In the genomic region with DNA sequence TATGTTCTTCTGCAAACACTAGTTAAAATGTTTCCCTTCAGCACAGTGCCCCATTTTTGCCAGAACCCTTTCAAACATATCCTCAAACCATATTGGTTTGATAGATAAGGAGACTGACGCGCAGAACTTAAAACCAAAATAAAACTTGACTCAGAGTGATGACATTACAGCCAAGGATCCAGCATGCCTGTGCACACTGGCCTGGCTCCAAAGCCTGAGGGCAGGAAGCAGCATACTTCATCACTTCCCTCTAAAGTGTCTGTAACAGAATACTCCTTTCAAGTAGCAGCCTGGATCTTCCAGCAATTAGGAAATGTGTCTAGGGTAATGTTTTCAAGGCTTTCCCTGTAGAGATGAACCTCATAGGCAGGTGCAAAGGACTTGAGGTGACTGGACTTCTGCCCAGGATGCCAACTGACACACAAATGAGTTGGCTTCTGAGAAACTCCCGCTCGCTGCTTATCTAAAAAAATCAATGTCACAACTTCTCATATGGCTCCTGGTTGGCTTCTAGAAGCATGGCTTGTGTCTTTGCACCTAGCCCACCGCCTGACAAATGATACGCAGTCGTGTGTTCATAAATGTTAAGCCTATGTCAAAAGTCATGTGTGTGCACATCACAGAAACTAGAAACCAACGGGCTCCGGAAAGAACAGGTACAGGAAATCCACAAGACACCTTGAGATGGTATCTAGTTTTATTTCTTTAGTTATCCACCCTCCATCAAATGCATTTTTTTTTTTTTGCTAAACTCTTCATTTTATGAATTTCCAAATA, we compare ENCODE assay signal across 9 mouse cellular contexts. TPM values are rescaled to one million over a fixed set of nuclear protein-coding genes. Genes with fewer than 3 reads are reported as not detected.
A peak's percentile ranks its signal among the peaks of the same experiment; 100 is the strongest.
DNase-seq lines count a peak whose midpoint lies in the region; ATAC-seq and TF ChIP-seq lines count a peak whose summit lies in the region.
"Had no signal": no experiment of that assay in that cellular context is flagged by ENCODE, and none has a peak within 500 bp of the region (broad histone marks: within the 10 kb centered on the region; RNA-seq: fewer than 3 reads in every experiment).

No protein-coding gene starts in this region.

- no peak overlapping the region for H3K4me3 ChIP-seq in thymus, adult 2 months (ENCODE audit: control insufficient read depth, insufficient read depth, low read length)
- no peak overlapping the region for H3K4me3 ChIP-seq in liver, embryonic 11.5 days (ENCODE audit: low read depth, low read length)
- no peak overlapping the region for H3K4me3 ChIP-seq in forebrain, postnatal 0 days (ENCODE audit: low read depth, low read length)
- H3K4me3 ChIP-seq: hindbrain, embryonic 15.5 days had no signal

- ATAC-seq in liver, embryonic 11.5 days (replicated peaks; ENCODE audit: low FRiP score) = peak; percentile 59; the same call in 1 of the 2 replicates
- ATAC-seq in forebrain, postnatal 0 days = no peak
- no peak for ATAC-seq in cerebellum, adult (ENCODE audit: insufficient number of reproducible peaks, low FRiP score, low TSS enrichment)

- DNase-seq in thymus, adult 2 months = peak; percentile 32
- DNase-seq in thymus, postnatal 4 days = no peak
- DNase-seq in heart, adult 18-20 months = peak; percentile 79 to 87
- DNase-seq in liver, embryonic 11.5 days (ENCODE audit: low spot score) = no peak
- DNase-seq in thymus, postnatal 25 days = peak; percentile 37
- DNase-seq in forebrain, postnatal 0 days = no peak
- no peak for DNase-seq in c-Kit-positive CD71-positive TER-119-positive erythroid progenitor cells, embryonic 14.5 days (ENCODE audit: low spot score)

- peaks cover 9% of the 10 kb centered on the region for H3K4me1 ChIP-seq in thymus, adult 2 months (replicated peaks; ENCODE audit: control insufficient read depth, insufficient read depth, low read length)
- H3K4me1 ChIP-seq in liver, embryonic 11.5 days (replicated peaks; ENCODE audit: control insufficient read depth, insufficient read depth, low read length) = peaks cover 11% of the 10 kb centered on the region
- H3K4me1 ChIP-seq in forebrain, postnatal 0 days (ENCODE audit: insufficient read depth) = no peaks in the 10 kb centered on the region
- H3K4me1 ChIP-seq: hindbrain, embryonic 15.5 days had no signal

- H3K27ac ChIP-seq in thymus, adult 2 months (ENCODE audit: control insufficient read depth, insufficient read depth, low read length) = peak overlapping the region; percentile 79
- no peak overlapping the region for H3K27ac ChIP-seq in liver, embryonic 11.5 days (ENCODE audit: low read depth, low read length)
- no peak overlapping the region for H3K27ac ChIP-seq in forebrain, postnatal 0 days (ENCODE audit: low read depth, low read length)
- H3K27ac ChIP-seq: hindbrain, embryonic 15.5 days had no signal

- no peaks in the 10 kb centered on the region for H3K27me3 ChIP-seq in thymus, adult 2 months (ENCODE audit: control insufficient read depth, insufficient read depth, low read length)
- H3K27me3 ChIP-seq in liver, embryonic 11.5 days (replicated peaks; ENCODE audit: control insufficient read depth, insufficient read depth, low read length) = no peaks in the 10 kb centered on the region
- no peaks in the 10 kb centered on the region for H3K27me3 ChIP-seq in forebrain, postnatal 0 days (ENCODE audit: insufficient read depth, low read length)
- H3K27me3 ChIP-seq: hindbrain, embryonic 15.5 days had no signal

- no peaks in the 10 kb centered on the region for H3K9me3 ChIP-seq in liver, embryonic 11.5 days (ENCODE audit: control insufficient read depth, low read length)
- H3K9me3 ChIP-seq in forebrain, postnatal 0 days (ENCODE audit: low read length) = no peaks in the 10 kb centered on the region
- H3K9me3 ChIP-seq: hindbrain, embryonic 15.5 days had no signal

- no peak overlapping the region for H3K9ac ChIP-seq in liver, embryonic 11.5 days (ENCODE audit: low read depth, low read length)
- no peak overlapping the region for H3K9ac ChIP-seq in forebrain, postnatal 0 days
- H3K9ac ChIP-seq: hindbrain, embryonic 15.5 days had no signal

- WGBS in thymus, adult 2 months = 7% methylated on average over 9 of the region's 9 CpGs
- WGBS in liver, embryonic 11.5 days = 71% methylated on average over 9 of the region's 9 CpGs
- 90% methylated on average over 9 of the region's 9 CpGs for WGBS in forebrain, postnatal 0 days

- no peak for TF ChIP-seq CTCF in thymus, adult 2 months (IDR thresholded peaks at IDR 0.05; ENCODE audit: borderline replicate concordance, control insufficient read depth, extremely low read depth, insufficient read depth, low read length, poor library complexity)
- TF ChIP-seq CTCF in forebrain, postnatal 0 days (IDR thresholded peaks at IDR 0.05; ENCODE audit: low read depth) = no peak

- peaks cover 19% of the 10 kb centered on the region; the same call in 1 of the 2 replicates for H3K36me3 ChIP-seq in thymus, adult 2 months (ENCODE audit: control insufficient read depth, insufficient read depth, low read length)
- H3K36me3 ChIP-seq in liver, embryonic 11.5 days (ENCODE audit: control insufficient read depth, insufficient read depth, low read length) = peaks cover 2% of the 10 kb centered on the region; the same call in 1 of the 2 replicates
- no peaks in the 10 kb centered on the region for H3K36me3 ChIP-seq in forebrain, postnatal 0 days (ENCODE audit: insufficient read depth)
- H3K36me3 ChIP-seq: hindbrain, embryonic 15.5 days had no signal

- TF ChIP-seq POLR2A in thymus, adult 2 months (IDR thresholded peaks at IDR 0.05; ENCODE audit: control insufficient read depth, extremely low read depth, insufficient read depth, low read length, poor library complexity) = no peak

- no peak overlapping the region for H3K4me2 ChIP-seq in liver, embryonic 11.5 days
- no peak overlapping the region for H3K4me2 ChIP-seq in forebrain, postnatal 0 days (ENCODE audit: low read depth)
- H3K4me2 ChIP-seq: hindbrain, embryonic 15.5 days had no signal

RNA-seq across cellular contexts. Expression of gene Man1a, which starts 43.9 kb away (rescaled TPM):
- polyA plus RNA-seq in thymus, adult 2 months (2012; rRNA removed) = 26.5 and 30.1 TPM in 2 replicates
- total RNA-seq in heart, adult 18-20 months (2021) = 10 to 100 TPM; 38.3 to 46.0 TPM
- 12.6 and 12.9 TPM in 2 replicates for polyA plus RNA-seq in liver, embryonic 11.5 days (2014; fragmentation: Nextera tagmentation; extraction: Ambion mirVana)
- total RNA-seq in forebrain, postnatal 0 days (2014; rRNA removed) = 24.6 and 25.4 TPM in 2 replicates
- polyA plus RNA-seq in forebrain, postnatal 0 days (2015; fragmentation: Nextera tagmentation; extraction: Ambion mirVana) = 3.8 and 4.7 TPM in 2 replicates

Comparison
In these comparisons a context has a peak if more than half of its experiments do, and no peak if none do; other contexts are left out.
1. DNase-seq: peak in thymus, adult 2 months (single experiment), heart, adult 18-20 months (2 of 2) and thymus, postnatal 25 days (single experiment); none in thymus, postnatal 4 days (single experiment), liver, embryonic 11.5 days (single experiment), forebrain, postnatal 0 days (single experiment) and c-Kit-positive CD71-positive TER-119-positive erythroid progenitor cells, embryonic 14.5 days (single experiment).